Mouse (Mus musculus): ENCODE measurements around the gene B230219D22Rik.

Gene B230219D22Rik

DNA sequence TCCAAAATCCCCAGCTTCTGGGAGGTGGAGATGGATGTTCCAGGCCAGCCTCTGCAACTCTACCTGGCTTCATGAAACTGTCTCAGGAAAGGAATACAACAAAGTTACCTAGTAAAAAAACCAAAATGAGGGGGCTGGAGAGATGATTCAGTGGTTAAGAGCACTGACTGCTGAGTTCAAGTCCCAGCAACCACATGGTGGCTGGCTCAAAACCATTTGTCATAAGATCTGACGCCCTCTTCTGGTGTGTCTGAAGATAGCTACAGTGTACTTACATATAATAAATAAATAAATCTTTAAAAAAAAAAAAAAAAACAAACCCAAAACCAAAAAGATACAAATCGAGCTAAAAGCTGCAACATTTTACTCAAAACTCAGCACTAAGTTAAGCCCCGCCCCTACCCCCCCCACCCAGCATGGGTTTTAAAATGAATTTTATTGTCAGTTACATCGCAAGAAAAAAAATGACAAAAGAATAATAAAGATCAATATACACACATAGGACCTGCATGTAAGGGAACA is 33.7 kb downstream of the B230219D22Rik start:
- in situ Hi-C loops (cut with MboI, MseI), result no loop called here

DNA sequence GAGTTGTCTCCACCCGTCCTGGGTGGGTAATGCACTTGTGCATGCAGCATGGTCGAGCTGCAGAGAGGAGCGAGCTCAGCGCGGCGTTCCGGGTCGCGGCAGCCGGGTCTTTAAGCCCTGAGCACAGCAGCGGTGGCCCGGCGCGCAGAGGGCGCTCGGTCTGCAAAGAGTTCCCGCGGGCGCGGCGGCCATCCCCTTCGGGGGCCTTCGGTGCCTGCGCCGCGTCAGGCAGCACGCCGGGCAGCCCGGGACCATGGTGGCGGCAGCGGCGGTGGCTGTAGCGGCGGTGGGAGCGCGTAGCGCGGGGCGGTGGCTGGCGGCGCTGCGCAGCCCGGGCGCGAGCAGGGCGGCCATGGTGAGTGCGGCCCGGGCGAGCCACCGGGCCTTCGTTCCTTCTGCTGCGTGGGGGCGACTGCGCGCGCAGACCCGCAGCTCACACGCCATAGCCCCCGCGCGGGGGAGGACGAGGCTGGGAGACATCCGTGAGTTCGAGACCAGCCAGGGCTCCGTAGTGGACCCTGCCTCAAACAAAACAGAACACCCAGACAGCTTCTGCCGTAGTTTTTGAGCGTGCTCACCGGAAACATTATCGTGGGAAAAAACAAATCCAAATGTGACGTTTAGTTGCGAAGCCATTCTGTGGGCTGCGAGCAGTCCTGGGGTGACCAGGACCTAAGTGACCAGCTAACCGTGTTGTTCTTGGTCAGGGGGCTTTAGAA is 34.4 kb downstream of the B230219D22Rik start, which contains the start of gene Pcbd2:
TSS of gene Pcbd2 (plus strand) at position 249 of the 719 bp plus-strand sequence.
- in situ Hi-C loops (cut with MboI, MseI), result no loop called here

DNA sequence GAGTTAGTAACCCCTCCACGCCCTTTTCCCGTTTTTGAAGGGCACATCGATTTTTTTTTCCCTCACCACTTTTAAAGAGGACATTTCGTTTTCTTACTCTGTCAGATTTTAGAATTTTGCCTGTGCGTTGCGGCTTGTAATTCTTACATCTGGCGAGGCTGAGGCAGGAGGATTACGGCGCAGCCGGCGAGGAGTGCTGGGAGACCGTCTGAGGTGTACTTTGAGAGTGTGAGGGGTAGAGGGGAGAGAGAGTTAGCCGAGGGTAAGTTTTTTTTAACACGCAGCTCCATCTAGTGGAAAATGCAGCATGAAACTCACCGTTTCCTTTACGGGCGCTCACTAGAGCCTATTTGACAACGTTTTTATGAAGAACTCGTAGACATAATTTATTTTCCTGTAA is 34.9 kb downstream of the B230219D22Rik start:
- in situ Hi-C loops (cut with MboI, MseI), result no loop called here

DNA sequence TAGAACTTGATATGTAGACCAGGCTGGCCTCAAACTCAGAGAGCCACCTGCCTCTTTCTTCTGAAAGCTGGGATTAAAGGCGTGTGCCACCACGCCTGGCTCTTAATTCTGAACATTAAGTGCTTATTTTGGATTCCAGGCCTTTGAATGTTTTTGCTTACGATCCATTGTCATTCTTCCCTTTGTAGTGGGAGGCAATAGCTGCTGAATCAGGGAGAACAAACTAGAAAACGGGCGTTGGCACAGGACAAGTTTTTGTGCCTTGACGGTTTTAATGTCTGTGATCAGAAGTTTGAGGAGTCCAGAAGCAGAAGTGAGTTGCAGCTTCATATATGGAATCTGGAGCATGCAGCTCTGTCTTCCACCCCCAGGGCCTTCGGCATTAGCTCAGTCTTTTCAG is 37.8 kb downstream of the B230219D22Rik start:
- in situ Hi-C loops (cut with MboI, MseI), result no loop called here

DNA sequence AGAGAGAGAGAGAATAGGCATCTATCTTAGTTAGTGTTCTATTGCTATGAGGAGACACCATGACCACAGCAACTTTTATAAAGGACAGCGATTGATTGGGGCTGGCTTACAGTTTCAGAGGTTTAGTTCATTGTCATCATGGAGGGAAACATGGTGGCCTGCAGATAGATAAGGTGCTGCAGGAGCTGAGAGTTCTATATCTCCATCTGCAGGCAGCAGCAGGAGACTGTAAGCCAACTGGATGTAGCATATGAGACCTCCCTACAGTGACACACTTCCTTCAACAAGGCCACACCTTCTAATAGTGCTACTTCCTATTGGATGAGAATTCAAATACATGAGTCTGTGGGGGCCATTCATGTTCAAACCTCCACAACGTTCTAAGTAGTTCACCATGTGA is 39.2 kb downstream of the B230219D22Rik start:
- in situ Hi-C loops (cut with MboI, MseI), result no loop called here

DNA sequence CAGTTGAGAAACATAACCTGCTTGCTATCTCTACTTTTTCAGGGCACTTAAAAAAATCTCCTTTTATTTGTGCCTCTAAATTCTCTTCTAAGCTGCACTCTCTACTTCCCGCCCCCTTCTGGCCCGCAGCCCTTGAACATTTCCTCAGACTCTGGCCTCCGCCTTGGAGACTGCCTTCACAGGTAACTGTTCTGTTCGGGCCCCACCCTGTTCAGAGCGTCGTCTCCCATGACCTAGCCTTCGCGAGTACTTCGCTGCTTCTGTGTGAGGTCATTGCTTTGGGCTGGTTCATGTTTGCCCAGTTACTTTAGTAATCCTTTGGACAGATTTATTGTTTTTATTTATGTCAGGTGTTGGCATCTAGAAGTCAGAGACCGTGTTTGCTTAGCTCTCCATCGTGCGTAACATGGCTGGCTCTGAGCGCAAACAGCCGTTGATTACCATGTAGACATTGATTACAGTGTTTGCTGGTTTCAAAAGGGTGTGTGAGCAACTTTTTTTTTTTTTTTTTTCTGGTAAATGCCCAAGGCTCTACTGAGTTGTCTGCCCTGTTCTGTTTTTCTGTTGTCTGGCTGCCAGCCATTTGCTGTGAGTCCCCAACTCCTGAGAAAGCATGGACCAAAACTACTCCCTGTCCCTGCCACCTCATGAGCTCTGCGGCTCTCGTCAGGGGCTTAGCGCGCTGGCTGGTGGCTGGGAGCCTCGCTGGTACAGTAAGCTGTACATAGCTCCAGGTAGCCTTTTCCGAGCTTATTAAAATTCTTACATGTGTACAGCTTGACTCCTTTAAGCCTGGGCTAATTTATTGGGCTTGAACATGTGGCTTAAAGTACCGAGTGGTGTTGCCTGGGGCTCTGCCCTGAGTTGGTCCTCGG is 40.9 kb downstream of the B230219D22Rik start:
- in situ Hi-C loops (cut with MboI, MseI), result no loop called here

DNA sequence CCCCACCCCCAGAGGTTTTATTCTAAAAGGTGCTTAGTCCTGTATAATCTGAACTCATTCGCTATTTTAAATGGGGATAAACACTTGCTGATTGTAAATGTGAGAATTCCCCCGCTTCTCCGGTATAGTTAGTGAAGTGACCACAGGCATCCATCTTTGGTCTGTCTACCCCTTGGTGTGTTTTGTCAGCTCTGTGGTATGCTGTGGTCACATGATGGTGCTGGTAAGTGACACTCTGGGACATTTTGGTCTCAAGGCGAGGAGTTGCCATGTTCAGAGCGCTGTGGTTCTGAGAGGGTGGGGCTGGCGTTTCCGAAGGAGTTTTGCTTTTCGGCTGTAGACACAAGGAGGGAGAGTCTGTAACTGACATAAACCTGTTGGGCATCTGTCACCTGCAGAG is 45.0 kb downstream of the B230219D22Rik start:
- in situ Hi-C loops (cut with MboI, MseI), result no loop called here

DNA sequence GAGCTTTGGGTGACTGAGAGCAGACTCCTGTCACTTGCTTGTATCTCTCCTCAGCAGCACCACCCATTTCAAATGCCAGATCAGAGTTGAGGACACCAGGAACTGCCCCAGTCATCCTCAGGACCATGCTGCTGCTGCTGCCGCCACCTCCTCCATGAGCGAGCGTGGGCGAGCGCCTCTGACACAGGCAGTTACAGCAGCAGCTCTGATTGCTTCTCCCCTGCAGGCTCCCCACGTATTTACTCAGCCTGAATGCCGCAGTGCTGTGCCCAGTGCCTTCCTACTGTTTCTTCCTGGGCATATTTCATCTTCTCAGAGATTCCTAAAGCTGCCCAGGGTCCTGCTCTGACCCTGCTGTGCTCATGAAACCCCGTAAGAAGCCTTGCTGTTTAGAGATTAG is 49.4 kb downstream of the B230219D22Rik start:
- in situ Hi-C loops (cut with MboI, MseI), result no loop called here
